Mouse (Mus musculus) small intestine, adult 2 months (tissue): Measurements from ENCODE around the gene Ube2g2.

Experiments used
- CTCF ChIP-seq: fragments of 200-500 bp; IDR thresholded peaks from 2 replicates; pipeline ENCODE4 v1.5.1; 2012; ENCODE audit warnings: low read depth, mild to moderate bottlenecking, control low read depth, inconsistent platforms, low read length, moderate library complexity, mixed read lengths; ENCODE audit not compliant: insufficient replicate concordance, insufficient read length; ENCODE audit errors: extremely low read depth
- POLR2A ChIP-seq: fragments of 200-500 bp; IDR thresholded peaks from 2 replicates; pipeline ENCODE4 v1.6.1; 2012; ENCODE audit warnings: low read depth, mild to moderate bottlenecking, control low read depth, inconsistent platforms, low read length, moderate library complexity

DNA sequence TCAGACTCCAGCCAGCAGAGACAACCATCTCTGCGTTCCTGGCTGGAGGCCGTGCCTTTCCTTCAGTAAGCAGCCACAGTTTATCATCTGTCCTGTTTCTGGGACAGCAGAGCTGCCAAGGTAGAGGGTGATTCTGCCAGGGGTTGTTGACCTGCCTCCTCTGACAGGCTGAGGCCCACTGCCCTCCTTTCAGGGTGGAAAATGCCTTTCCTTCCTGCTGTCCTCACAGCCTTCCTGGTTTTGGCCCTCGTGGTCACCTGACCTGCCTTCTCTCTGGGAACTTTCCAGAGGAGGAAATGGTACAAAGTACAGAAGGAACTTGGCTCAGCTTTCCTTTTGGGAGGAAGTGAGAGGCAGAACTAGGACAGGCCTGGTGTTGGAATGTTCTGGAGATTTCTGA lies 8.7 kb upstream of the Ube2g2 start:
- TF ChIP-seq POLR2A: no peak
- no peak for TF ChIP-seq CTCF
